Mouse (Mus musculus) layer of hippocampus, adult 9-10 months (tissue): ENCODE results near the gene Mapk8ip2.

Source experiments
- DNase-seq: peaks from one replicate; pipeline ENCODE4 v3.0.0; 2022; ENCODE audit warnings: low spot score

The Mapk8ip2 gene

DNA sequence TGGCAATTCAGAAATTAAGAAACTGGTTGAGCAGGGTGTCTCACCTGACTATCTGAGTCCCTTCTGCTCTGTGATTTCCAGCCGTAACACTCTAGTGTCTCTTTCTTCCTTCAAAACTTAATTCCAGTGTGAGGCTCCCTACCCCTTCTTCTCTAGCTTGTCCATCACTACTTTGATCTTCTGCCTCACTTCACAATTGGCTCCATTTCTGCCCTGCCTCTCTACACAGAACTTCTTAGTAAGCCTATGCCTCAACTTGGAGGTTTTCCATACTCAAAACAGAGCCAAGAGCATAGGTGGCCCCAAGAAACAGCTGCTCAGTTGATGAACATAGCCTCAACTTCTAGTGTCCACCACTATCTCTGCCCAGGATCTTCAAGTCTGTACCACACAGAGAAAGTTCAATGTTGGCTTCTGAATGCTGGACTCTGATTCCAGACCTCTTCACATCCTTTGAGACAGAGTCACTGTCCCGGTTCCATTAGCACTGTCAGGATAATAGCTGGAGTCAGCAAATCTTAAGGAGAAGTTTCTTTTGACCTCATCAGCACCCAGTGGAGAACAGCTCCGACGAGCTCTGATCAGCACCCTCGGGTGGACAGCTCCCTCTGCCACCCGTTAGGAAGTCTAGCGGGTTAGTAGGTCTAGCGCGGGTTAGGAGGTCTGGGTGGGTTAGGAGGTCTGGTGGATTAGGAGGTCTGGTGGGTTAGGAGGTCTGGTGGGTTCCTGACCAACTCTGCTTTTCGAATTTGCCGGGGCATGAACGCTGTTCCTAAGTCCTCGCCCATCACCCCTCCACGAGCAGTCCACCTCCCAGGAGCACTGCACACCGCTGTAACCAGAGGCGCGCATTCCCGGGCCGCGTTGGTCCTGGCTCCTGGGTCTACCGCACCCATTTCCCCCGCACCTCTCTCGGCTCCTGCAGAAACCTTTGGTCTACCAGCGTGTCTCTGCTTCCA, 528 bp upstream of the Mapk8ip2 start:
- no peak for DNase-seq

DNA sequence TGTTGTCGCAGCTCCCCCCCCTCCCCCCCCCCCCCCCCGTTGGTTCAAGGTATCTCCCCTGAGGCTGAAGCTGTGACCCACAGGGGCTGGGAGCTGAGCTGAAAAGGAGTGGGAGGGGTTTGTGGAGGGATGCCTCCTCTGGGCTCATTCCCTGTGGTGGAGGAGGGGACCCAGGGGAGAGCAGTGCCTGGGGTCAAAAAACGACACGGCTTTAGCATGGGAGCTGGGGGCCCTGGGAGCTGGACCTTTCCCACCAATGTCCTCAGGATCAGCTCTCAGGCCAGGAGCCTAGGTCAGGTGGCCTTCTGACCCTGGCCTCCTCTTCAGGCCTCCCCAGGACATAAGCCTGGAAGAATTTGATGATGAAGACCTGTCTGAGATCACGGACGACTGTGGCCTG, 1.1 kb downstream of the Mapk8ip2 start:
- DNase-seq = no peak

DNA sequence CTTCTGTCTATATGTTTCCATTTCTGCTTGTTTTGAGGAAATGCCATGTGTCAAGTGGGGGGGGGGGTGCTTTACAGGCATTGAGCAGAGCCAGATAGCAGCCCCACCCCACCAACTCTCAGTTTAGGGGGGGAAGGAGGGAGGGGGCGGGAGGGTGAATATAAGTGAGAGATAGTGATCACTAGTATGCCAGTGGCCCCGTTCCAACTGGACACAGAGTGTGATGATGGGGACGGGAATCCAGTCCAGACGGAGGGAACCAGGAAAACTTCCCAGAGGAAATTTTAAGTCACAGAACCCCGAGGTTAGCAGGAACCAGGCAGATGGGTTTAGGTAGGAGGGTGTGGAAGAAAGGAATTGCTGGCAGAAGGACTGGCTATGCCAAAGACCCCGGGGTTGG, 1.9 kb downstream of the Mapk8ip2 start:
- DNase-seq = no peak

DNA sequence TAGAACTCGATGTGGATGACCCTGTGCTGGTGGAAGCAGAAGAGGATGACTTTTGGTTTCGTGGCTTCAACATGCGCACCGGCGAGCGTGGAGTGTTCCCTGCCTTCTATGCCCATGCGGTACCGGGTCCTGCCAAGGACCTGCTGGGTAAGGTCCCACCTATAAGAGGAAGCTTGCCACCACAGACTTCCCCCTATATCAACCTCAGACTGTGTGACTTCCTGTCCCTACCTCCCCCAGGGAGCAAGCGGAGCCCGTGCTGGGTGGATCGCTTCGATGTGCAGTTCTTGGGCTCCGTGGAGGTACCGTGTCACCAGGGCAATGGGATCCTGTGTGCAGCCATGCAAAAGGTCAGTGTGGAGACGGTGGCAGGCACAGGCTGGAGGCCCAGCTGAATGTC, 5.2 kb downstream of the Mapk8ip2 start:
- no peak for DNase-seq

DNA sequence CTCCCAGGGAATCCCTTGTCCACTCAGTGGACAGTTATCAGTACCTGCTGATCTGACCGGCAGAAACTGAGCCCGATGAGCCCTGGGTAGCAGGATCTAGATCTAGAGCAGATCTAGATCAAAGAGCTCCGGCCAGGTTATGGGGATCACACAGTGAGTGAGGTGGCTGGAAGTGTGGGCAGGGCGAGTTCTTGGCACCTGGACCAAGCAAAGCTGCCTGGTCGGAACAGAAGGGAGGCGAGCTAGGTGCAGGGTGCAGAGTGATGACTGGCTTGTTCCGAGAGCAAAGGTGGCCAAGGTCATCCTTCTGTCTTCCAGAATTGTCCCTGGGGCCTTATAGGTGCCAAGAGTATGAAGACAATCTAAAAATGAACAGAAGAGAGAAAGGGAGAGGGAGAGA, 6.1 kb downstream of the Mapk8ip2 start:
- DNase-seq = no peak

DNA sequence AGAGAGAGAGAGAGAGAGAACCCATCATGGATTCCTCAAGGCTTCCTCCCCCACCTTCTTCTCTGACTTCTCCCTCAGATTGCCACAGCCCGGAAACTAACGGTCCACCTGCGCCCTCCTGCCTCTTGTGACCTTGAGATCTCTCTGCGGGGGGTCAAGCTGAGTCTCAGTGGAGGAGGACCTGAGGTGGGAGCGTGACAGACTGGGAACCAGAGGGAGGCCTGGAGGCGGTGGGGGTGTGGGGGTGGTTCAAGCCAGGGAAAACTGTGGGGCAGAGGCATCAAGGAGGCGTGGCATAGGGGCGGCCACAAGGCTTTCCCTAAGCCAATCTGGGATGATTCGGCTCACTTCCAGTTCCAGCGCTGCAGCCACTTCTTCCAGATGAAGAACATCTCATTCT, 6.6 kb downstream of the Mapk8ip2 start:
- DNase-seq = no peak

DNA sequence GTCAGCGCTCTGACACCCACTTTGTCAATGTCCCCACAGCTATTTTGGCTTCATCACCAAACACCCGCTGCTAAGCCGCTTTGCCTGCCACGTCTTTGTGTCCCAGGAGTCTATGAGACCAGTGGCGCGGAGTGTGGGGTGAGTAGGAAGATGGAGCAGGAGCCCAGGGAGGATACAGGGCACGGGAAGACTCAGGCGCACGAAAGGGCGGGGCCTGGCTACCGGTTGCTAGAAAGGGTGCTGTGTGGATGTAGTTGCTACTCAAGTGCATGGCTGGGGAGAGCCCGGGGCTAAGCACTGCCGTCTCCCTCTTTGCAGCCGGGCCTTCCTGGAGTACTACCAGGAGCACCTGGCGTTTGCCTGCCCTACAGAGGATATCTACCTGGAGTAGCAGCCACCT, 7.6 kb downstream of the Mapk8ip2 start:
- no peak for DNase-seq

DNA sequence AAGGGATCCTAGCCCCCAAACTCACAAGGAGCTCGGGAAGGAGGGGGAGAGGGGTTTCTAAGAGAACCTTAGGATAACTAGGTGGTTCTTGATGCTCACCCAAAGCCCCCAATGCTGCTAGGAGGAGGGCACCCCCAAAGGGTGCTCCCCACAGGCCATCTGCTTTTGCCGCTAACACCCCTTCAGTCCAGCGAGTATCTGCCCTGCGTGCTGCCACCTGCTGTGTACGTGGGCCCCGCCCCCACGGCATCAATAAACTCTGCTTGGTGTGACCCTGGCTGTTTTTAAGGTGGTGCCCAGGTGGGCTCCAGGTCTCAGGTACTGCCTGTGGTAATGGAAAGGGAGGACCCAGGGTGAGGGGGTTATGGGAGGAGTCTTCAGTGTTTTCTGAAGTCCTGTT, 8.5 kb downstream of the Mapk8ip2 start:
- no peak for DNase-seq

DNA sequence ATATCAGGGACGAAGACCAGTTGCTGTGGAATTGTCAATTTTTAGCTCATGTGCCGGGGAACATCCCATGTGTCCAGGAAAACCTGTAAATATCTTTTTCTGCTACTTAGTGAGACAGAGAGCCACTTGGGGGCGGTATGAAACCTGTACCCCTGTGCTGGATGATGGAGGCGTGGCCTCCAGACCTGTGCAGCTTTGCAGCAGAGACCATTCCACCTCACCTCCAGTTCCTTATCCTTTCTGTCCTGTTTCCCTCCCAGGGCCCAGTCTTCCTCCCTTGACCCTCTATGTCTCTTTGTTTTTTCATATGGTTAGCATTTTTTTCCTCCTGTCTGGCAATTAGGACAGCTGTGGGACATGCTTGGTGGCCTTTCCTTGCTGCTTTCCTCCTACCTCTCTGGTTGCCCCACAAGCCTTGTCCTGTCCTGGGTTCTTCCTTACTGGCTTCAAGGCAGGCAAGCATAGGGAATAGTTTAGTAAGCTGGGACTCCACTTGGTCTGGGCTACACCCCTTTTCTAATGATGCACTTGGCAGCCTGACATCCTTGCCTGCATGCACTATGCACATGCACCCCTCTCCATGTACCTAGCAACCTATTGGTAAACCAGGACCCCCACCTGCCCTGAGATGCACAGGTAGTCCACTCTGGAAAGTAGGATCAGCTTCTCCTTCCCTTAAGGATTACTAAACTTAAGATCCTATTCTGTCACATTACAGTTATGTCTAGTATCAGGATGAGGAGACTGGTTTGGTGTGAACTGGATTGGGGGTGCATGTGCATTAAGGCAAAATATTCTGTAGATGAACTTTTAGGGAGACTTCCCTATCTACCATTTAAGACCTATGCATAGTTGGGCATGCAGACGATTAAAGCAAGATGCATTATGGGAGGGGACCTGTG, 9.9 kb downstream of the Mapk8ip2 start:
- no peak for DNase-seq

DNA sequence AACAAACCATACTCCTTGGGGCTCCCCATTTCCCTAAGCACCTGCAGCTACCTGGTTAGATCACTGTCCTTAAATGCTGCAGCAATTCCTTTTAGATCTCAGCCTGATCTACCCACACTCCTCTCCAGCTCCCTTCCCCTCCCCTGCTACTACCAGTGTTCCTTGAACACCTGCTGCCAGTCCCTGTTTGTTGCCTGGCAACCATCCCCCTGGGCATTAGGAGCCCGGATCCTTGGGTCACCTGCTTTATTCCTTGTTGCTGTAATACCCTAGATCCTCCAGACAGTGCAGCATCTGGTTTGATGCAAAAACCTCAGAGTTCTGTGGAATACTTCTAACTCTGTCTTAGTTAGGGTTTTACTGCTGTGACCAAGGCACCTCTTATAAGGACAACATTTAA, 11.3 kb downstream of the Mapk8ip2 start:
- no peak for DNase-seq

DNA sequence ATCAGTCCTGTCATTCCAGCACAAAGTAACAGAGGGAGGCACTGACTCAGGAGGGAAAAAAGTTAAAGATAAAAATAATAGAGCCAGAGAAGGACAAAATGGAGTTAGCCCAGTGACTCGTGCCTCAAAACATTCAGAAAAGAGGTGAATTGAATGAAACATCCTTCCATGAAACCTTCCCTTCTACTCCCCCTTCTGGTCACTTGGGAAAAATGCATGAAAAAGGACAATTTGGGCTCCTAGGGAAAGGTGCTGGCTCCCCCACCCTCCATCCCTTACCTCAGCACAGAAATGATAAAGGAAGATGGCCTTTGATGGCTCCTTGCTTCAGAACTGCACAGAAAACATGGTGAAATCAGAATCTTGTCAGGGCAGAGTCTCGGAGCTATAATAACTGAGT, 14.9 kb downstream of the Mapk8ip2 start:
- DNase-seq = no peak

DNA sequence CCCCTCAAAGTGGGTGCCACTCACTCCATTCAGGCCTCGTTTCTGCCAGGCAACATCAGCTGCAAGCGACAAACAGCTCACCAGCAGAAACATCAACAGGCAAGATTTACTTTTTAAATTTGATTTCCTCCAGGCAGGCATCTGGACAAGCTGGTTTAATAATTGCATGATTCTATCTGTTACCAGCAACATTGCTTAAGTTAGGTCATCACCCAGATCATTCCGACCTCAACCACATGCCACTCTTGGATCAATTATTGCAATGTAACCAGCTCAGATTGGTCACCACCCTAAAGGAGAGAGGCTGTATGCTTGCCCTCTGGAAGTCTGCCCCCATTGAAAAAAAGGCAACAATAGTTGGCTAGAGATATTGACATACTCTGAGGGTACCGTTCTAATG, 17.8 kb downstream of the Mapk8ip2 start:
- no peak for DNase-seq

DNA sequence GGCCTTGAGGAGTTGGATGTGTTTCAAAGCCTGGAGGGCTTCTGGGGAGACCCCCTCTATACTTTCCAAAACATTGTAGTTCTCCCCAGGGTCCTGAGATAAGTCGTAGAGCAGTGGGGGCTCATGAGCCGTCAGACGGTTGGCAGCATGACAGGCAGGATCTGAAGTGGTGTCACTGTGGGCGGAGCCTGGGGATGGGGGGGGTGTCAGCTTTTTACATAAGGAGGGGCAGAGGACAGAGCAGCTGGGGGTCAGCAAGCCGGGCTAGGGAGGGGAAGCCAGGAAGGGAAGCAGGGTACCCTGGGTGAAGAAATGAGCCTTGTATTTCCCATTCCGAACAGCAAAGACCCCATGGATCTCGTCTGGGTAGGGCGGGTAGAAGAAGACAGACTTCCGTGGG, 19.7 kb downstream of the Mapk8ip2 start:
- no peak for DNase-seq

DNA sequence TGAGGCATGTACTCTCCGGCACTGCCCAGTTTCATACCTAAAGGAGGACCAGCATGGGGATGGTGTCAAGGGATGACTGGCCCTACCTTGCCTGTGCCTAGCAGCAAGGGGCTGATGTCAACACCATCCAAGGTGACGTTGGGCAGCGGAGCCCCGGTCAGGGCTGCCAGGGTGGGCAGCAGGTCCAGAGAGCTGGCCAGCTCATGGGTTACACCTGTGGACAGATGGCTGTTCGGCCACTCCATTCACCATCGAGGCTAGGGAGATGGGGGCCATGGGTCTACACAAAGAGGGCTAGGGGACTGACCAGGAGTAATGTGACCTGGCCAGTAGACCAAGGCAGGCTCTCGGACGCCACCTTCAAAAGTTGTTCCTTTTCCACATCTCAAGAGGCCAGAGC, 20.2 kb downstream of the Mapk8ip2 start:
- no peak for DNase-seq

DNA sequence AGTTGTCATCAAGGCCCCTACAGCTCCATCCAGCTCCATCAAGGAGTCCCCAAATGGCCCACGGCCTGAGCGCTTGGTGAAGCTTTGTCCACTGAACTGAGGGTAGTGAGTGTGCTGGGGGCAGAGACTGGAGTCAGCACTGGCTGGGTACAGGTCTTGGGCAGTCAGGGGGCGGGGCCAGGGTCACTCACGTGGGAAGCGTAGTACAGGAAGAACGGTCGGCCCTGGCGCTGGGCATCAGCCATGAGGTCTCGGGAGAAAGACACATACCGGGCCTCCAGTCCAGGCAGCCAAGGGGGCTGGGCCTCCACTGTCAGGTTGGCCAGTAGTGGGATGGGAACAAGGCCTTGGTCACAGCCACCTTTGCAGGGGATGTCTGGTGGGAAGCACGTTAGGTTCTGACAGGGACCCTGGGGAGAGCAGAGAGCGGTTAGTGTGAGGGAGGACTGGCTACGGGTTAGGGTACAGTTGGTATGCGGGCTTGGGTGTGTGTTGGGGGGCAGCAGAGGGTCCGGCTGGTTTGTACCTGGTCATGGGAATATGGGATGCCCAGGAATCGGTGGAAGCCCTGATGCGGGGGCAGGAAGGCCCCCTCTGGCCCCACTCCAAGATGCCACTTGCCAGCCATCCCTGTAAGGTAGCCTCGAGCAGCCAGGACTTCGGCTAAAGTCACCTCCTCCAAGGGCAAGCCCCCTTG, 21.0 kb downstream of the Mapk8ip2 start:
- DNase-seq = no peak

DNA sequence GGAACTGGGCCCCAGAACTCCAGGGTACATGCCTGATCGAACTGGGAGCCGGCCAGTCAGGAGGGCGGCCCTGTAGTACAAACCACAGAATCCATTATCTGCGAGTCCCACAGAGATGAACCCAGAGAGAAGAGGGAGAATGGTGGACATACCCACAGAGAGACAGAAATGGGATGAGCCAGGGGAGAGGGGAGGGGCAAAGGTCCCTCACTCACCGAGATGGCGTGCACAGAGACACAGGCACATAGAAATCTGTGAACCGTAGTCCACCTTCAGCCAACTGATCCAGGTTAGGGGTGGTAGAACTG, 21.5 kb downstream of the Mapk8ip2 start:
- DNase-seq = no peak

DNA sequence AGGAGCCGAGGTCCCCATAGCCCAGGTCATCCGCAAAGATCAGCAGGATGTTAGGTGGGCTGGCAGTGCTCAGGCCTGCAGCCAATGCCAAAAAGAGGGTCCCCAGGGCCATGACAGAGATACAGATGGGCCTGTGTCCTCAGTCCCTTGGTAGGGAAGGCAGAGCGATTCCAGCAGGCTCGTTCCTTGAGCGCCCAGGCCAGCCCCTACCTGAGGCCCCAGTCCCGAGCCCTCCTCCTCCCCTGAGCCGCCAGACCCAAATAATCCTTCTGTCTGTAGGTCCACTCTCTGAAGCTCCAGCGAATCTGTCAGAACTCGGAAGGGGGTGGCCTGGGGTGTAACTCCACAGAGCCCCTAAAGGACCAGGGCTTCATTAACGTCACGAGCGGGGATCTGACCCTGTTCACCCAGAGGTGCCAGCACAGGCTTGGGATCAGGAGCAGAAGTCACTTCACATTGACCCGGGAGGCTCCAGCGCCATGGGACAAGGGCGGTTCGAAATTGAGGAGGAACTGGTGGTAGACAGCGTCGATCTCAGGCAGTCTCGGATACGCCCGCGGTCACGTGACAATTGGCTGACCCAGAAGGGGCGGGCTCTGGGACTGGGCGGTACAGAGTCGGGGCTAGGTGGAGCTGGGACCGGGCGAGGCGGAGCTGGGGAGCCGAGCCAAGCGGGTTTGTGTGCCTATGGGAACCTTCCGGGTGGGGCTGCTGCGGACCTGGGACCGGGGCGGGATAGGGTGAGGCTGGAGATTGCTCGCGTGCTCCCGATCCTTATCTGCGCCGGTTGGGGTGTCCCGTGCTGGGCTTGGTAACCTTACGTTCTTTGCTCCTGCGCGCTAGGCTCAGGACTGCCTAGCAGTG, 22.1 kb downstream of the Mapk8ip2 start:
- DNase-seq = peak; percentile 81

DNA sequence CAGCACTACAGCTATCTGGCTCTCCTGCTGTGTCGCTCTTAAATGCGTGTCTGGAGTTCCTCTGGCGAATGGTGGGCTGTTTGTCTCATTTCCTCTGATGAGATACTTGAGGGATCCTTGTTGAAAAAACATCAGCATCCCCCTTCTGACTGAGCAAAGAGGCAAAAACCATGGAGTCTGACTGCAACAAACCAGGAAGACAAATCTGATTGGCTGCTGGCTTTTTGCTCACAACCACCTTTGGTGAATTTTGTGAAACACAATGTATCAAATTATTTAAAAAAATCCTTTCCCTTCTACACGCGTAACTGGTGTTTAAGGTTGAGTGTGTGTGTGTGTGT, 22.7 kb downstream of the Mapk8ip2 start:
- DNase-seq = no peak

DNA sequence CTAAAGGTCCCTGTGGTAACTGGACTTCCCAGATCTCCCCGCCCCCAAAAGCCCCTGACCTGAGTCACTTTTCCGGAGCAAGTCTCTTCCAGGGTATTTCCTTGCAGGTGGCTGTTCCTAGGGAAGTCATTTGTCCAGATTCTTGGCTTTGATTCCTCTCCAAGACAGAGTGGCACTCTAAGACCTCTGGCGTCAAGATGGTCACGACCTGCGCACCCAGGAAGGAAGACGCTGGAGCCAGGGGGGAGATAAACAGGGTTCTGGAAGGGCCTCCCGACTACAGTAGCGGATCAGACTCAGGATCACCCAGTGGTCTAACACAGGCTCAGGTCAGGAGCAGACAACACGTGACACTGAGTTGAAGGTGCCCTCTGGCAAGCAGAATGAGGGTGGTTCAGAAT, 23.4 kb downstream of the Mapk8ip2 start, which contains the start of gene Arsa:
Gene Arsa (minus strand): TSS at position 335 of the 401 bp plus-strand sequence.
- DNase-seq = no peak

DNA sequence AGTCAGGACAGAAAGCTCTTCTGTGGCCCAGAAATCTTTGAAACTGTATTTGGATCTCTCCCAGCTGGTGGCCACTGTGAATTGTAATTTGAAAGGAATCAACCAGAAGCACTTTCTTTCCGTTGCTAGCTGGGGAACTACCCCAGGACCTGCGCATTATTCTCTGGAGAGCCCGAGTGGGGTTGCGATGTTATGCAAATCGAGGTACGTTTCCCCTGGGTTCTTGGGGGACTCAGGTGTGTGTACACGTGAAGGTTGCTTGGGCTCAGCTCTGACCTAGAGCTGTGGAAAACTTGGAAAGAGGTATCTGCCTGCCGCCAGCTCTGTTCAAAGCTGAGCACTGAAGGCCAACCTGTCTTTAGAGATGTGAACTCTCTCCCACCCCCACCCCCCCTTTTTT, 24.1 kb downstream of the Mapk8ip2 start:
- DNase-seq = no peak

DNA sequence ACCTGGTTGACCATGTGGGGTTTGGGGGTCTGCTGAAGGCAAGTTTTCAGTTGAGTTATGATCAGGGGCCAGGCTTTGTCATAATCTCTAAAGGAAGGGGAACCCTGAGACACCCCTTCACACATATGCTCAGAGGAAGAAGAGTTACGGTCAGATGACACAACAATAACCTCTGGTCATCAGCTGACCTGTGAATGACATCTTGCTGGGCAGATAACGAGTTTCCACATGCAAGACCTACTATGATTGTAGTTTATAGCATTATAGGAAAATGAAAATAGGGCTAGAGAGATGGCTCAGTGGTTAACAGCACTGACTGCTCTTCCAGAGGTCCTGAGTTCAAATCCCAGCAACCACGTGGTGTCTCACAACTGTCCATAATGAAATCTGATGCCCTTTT, 24.9 kb downstream of the Mapk8ip2 start:
- DNase-seq = no peak

DNA sequence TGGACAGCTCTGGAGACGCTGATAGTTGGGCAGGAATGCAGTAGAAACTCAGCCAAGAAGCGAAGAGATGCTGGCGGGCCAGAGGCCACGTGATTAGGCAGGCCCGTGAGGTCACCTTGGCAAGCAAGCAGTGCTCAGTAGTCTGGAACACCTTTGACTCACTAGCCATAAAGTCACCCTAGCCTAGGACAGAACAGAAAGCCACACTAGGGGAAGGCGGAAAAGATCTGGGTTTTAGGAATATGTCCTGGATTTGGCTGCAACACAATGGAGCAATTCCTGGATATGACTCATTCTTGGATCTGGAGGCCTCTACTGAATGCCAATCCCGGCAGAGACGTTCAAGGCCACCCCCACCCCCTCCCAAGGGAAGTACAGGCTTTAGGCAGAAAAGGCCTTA, 26.9 kb downstream of the Mapk8ip2 start:
- DNase-seq = no peak
